Mouse (Mus musculus) left cerebral cortex, adult 18-20 months (tissue): ENCODE results near the gene Sat2. TPM values are rescaled to one million over a fixed set of nuclear protein-coding genes. Genes with fewer than 3 reads are reported as not detected.

ENCODE experiments used
- DNase-seq, 2 experiments: peaks; one replicate each; pipeline ENCODE4 v3.0.0; 2021 to 2022; ENCODE audit warnings: low spot score in 2 of 2, mixed read lengths in 1 of 2
- long read RNA-seq, 2 experiments: library from polyadenylated mRNA; stranded (forward); transcript quantifications; one replicate each; pipeline ENCODE4 v2.0.0; 2021
- total RNA-seq, 2 experiments: library from RNA; stranded (reverse); gene quantifications; 2 replicates each; pipeline ENCODE4 v1.2.3; 2021

Gene Sat2
- 1 to 10 TPM; 8.5 to 9.5 TPM for total RNA-seq
- long read RNA-seq, experiment 1, partial matches to known transcripts: 4 of 14 reads
- long read RNA-seq, experiment 1, other reads (novel, unspliced or antisense): 4 of 14 reads
- long read RNA-seq, experiment 2, partial matches to known transcripts: 2 of 5 reads
- long read RNA-seq, experiment 2, other reads (novel, unspliced or antisense): 1 of 5 reads

- DNase-seq: no peak
Observed at GRCm38 (mm10) chr11:69621571-69622268, at the start of gene Sat2. TSS of gene Sat2 (plus strand) at chr11:69622024.

GRCm38 (mm10) chr11:69575220-69575619, 46.6 kb upstream of the Sat2 start:
- no peak for DNase-seq

- no peak for DNase-seq
Observed at GRCm38 (mm10) chr11:69576307-69576706, 45.5 kb upstream of the Sat2 start.

GRCm38 (mm10) chr11:69578301-69578700, 43.5 kb upstream of the Sat2 start:
- DNase-seq: no peak

GRCm38 (mm10) chr11:69579128-69580017, 42.5 kb upstream of the Sat2 start:
- peak; percentile 97 for DNase-seq

GRCm38 (mm10) chr11:69580091-69580514, 41.7 kb upstream of the Sat2 start, which contains the start of the genes Wrap53 and Trp53:
TSS of gene Wrap53 (minus strand) at chr11:69580255.
TSS of gene Trp53 (plus strand) at chr11:69580359.
- DNase-seq: peak; percentile 83 to 87

- peak in 1 of 2 experiments; percentile 19 for DNase-seq
Observed at GRCm38 (mm10) chr11:69580572-69581146, 41.2 kb upstream of the Sat2 start.

- DNase-seq: peak; percentile 88 to 91
Observed at GRCm38 (mm10) chr11:69581147-69581688, 40.6 kb upstream of the Sat2 start.

- DNase-seq: no peak
Observed at GRCm38 (mm10) chr11:69581814-69582213, 40.0 kb upstream of the Sat2 start.

GRCm38 (mm10) chr11:69582230-69582805, 39.5 kb upstream of the Sat2 start:
- DNase-seq: no peak

GRCm38 (mm10) chr11:69584008-69584407, 37.8 kb upstream of the Sat2 start:
- no peak for DNase-seq

GRCm38 (mm10) chr11:69584937-69585336, 36.9 kb upstream of the Sat2 start:
- no peak for DNase-seq

GRCm38 (mm10) chr11:69585718-69586325, 36.0 kb upstream of the Sat2 start:
- no peak for DNase-seq

- DNase-seq: no peak
Observed at GRCm38 (mm10) chr11:69589207-69589834, 32.5 kb upstream of the Sat2 start.

- DNase-seq: no peak
Observed at GRCm38 (mm10) chr11:69590622-69591021, 31.2 kb upstream of the Sat2 start.

- no peak for DNase-seq
Observed at GRCm38 (mm10) chr11:69591424-69591823, 30.4 kb upstream of the Sat2 start.

- peak; percentile 36 to 56 for DNase-seq
Observed at GRCm38 (mm10) chr11:69591899-69592637, 29.8 kb upstream of the Sat2 start.

GRCm38 (mm10) chr11:69592799-69593198, 29.0 kb upstream of the Sat2 start:
- no peak for DNase-seq

GRCm38 (mm10) chr11:69594853-69595252, 27.0 kb upstream of the Sat2 start:
- no peak for DNase-seq
